Mouse (Mus musculus): ENCODE measurements around the gene E4f1.

DNA sequence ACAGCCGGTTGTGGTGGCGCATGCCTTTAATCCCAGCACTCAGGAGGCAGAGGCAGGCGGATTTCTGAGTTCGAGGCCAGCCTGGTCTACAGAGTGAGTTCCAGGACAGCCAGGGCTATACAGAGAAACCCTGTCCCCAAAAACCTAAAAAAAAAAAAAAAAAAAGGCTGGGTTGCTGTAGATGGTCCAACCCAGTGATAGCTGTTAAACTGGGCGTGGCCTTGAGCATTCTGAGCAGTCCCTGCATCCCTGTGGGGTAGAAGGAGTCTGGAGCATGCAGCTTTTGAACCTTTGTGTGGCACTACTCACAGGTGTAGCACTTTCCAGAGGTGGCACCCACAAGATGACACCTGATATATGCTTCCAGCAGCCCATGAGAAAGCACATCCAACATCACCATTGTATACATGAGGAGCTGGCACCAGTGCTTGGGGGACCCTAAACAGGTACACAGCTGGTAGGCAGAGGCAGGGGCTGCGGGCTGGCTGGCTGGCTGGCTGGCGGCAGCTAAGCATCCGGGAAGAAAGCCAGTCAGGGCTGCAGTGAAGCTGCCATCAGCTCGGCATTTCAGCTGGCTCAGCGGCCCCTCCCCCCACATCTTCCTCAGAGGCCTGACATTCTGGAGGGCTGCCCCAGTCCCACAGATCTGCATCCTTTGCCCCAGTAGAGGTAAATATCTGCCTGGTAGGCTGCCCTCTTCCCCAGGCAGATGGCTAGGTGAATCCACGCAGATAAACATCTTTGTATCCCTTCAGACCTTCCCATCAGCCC, 15.2 kb upstream of the E4f1 start:
- TF ChIP-seq CTCF (IDR thresholded peaks at IDR 0.05; ENCODE audit: low read depth), result no peak
- TF ChIP-seq EP300 (IDR thresholded peaks at IDR 0.05; ENCODE audit: low read depth), result no peak

Data from liver, embryonic 14.5 days (tissue).